Mouse (Mus musculus): Measurements from ENCODE around the gene Rgp1.

- TF ChIP-seq CTCF (IDR thresholded peaks at IDR 0.05; ENCODE audit: extremely low read depth, insufficient read depth, insufficient read length, insufficient replicate concordance) (no peak), POLR2A (IDR thresholded peaks at IDR 0.05; ENCODE audit: low read depth, low read length) (no peak)
These were observed 7.2 kb downstream of the Rgp1 start for GRCm38 (mm10) chr4:43585682-43586081.

Measured in spleen, adult 2 months (tissue).